Mouse (Mus musculus) cerebellum, adult 11-12 months (tissue): ENCODE measurements around the gene Mrps21.
"Not testable (repeated sequence)": the region's sequence is repeated elsewhere in the genome, so short reads cannot be mapped to it uniquely, and the experiment has no call there.

Experiments used
- DNase-seq: peaks from one replicate; pipeline ENCODE4 v3.0.0; 2022

Gene Mrps21

DNA sequence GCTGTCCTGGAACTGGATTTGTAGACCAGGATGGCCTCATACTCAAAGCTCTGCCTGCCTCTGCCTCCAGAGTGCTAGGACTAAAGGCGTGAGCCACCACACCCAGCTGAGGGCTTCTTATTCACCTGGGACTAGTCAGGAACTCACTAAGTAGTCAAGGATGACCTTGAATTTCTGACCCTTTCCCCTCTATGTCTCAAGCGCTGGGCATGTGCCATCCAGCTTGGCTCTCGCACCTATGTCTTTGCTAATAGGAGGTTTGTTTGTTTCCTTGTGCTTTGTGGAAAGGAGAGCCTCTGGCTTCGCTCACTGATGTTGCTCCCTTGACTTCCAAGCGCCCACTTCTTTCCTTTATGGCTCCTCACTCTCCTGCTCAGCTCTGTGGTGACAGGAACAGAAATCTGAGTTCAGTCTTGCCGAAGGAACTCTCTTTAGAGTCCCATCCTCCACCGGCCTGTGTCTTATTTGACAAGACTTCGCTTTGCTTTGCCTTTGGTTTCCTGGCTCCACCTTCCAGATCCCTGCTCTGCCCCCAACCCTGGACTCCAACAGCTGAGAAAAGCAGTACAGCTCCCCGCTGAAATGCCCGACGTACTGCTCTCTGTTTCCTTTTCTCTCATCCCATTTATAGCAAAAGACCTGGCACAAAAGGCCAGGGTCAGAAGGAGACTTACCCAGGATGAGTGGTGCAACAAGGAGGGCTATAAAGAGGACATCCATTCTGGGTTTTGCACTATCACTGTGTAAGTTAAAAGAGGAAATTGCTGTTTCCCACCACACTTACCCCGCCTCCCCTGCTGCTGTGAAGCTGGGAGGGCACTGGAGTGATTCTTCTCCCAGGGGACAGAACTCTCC lies 20.1 kb upstream of the Mrps21 start, which contains the start of gene BC028528:
Gene BC028528 (minus strand): TSS at position 795 of the 855 bp plus-strand sequence.
- DNase-seq = no peak

GRCm38 (mm10) chr3:95889664-95890063 lies 18.3 kb upstream of the Mrps21 start:
- DNase-seq = no peak

DNA sequence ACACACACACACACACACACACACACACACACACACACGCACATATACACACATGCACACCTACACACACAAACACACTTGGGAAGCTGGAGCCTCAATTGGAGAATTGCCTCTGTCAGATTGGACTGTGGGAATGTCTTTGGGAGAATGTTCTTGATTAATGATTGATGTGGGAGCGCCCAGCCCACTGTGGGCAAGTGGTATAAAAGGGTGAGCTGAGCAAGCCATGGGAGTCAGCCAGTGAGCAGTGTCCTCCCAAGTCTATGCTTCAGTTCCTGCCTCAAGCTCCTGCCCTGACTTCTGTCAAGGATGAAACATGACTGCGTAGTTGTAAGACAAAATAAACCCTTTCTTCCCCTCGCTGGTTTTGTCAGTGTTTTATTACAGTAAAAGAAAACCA lies 16.3 kb upstream of the Mrps21 start:
- DNase-seq = no peak

DNA sequence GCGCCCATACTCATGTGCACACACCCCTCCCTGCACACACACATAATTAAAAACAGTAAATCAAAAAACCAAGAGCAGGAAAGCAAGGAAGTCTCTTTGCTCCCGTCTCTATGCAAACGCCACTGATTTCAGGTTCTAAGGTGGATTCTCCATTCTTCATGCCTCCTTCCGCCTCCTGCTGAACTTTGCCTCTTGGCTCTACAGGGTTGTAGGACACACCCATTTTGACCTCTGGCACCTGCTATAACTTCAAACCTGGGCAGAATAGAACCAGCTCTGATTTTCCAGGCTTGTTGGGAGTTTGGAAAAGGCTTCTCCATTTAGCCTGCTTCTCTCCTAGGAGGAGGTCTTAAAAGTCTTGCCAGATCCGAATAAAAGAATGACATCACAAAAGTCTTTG lies 13.1 kb upstream of the Mrps21 start:
- DNase-seq = no peak

GRCm38 (mm10) chr3:95882816-95883425 lies 11.6 kb upstream of the Mrps21 start:
- peak; percentile 70 for DNase-seq

- peak; percentile 99 for DNase-seq
These were observed 10.9 kb upstream of the Mrps21 start, which contains the start of gene Ciart for GRCm38 (mm10) chr3:95881979-95882815. Ciart (minus strand) TSS chr3:95882251.

GRCm38 (mm10) chr3:95879063-95879462 lies 7.7 kb upstream of the Mrps21 start:
- no peak for DNase-seq

DNA sequence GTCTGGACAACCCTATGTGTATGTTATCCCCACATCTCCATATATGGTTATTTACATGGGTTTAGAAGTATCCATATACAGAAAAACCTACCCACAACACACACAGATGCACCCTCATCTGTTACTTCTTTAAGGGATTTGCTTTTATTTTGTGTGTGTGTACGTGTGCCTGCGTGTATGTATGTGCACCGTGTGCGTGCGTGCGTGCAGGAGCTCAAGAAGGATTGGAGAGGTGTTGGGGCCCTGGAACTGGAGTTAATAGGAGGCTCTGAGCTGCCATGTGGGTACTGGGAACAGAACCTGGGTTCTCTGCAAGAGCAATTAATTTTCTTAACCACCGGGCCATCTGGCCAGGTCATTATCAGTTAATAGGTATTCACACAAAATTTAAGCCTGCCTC lies 729 bp upstream of the Mrps21 start:
- DNase-seq = no peak

GRCm38 (mm10) chr3:95870976-95871375 lies 343 bp downstream of the Mrps21 start:
- no peak for DNase-seq

GRCm38 (mm10) chr3:95867408-95867807 lies 3.9 kb downstream of the Mrps21 start:
- DNase-seq = no peak

- DNase-seq = no peak
These were observed 5.2 kb downstream of the Mrps21 start for GRCm38 (mm10) chr3:95866071-95866470.

- DNase-seq = no peak
These were observed 5.7 kb downstream of the Mrps21 start for GRCm38 (mm10) chr3:95865571-95865970.

GRCm38 (mm10) chr3:95865050-95865449 lies 6.3 kb downstream of the Mrps21 start:
- DNase-seq = no peak

DNA sequence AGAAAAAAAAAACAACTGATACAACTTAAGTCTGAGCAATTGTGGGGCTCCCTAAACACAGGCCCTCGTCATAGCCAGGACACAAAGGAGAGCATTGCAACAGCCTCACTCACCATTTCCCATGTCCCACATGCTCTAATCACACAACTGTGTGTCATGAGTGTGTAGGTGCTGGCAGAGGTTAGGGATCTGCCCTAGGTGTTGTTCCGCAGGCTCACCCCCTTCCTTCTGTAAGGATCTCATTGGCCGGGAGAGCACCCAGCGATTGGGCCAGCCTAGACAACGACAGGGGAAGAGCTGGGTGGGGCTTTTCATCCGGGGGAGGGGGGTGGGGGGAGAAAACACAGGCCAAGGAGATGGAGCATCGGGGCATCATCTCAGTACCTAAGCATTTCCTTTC lies 7.7 kb downstream of the Mrps21 start:
- DNase-seq = no peak

DNA sequence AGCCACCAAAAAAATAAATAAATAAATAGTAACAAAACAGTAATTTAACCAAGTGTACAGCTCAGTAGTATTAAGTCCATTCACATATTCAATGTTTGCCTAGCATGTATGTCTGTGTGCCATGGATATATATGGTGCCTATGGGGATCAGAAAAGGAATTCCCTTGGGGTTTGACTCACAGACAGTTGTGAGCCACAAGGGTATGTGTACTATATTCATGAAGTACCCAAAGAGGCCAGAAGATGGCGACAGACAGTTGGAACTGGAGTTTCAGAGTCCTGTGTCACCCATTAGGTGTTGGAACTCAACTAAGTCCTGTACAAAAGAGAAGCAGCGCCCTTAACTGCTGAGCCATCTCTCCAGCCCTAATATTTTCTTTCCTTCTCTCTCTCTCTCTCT lies 9.5 kb downstream of the Mrps21 start:
- DNase-seq = peak; percentile 59

DNA sequence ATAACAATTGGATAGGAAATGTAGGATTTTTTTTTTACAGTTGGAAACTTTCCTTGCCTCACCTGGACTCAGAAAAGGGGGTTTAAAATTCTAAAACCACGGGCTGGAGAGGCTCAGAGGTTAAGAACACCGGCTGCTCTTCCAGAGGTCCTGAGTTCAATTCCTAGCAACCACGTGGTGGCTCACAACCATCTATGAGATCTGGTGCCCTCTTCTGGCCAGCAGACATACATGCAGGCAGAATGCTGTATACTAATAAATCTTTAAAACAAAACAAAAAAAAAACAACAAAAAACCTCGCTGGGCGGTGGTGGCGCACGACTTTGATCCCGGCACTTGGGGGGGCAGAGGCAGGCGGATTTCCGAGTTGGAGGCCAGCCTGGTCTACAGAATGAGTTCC lies 10.1 kb downstream of the Mrps21 start:
- DNase-seq = no peak

- no peak for DNase-seq
These were observed 11.0 kb downstream of the Mrps21 start for GRCm38 (mm10) chr3:95860323-95860722.

DNA sequence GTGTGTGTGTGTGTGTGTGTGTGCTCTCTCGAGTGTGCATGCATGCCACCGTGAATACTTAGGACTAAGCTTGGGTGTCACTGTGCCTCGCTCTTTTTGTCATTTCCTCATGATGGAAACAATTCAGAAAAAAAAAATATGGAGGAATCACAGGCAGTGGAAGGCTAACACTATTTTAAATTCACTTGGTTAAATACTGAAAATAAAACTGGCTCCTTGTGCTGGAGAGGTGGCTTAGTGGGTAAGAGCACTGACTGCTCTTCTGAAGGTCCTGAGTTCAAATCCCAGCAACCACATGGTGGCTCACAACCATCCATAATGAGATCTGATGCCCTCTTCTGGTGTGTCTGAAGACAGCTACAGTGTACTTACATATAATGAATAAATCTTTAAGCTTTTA lies 13.0 kb downstream of the Mrps21 start:
- not testable (repeated sequence) for DNase-seq

- DNase-seq = not testable (repeated sequence)
These were observed 14.3 kb downstream of the Mrps21 start for GRCm38 (mm10) chr3:95857050-95857449.

DNA sequence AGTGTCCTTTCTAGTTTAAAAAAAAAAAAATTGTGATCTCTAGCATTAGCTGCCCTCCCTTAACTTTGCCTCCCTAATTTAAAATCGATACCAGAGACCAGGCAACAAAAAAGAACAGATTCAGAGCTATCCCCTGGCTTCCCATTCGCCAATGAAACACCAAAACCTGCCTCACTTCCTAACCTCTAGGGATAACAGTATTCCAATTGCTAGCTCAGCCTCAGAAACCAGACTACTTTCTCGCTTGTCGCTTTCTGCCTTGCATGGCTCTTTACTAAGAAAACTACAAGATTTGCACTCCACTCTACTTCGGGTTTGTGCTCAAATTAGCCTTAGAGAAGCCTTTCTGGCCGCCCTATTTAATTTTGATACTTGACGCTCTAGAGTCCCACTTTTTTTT lies 15.2 kb downstream of the Mrps21 start:
- DNase-seq = no peak

- peak; percentile 93 for DNase-seq
These were observed 15.7 kb downstream of the Mrps21 start, which contains the start of gene Prpf3 for GRCm38 (mm10) chr3:95855502-95856089. Prpf3 (minus strand) TSS chr3:95855885.

- no peak for DNase-seq
These were observed 20.0 kb downstream of the Mrps21 start for GRCm38 (mm10) chr3:95851317-95851716.

DNA sequence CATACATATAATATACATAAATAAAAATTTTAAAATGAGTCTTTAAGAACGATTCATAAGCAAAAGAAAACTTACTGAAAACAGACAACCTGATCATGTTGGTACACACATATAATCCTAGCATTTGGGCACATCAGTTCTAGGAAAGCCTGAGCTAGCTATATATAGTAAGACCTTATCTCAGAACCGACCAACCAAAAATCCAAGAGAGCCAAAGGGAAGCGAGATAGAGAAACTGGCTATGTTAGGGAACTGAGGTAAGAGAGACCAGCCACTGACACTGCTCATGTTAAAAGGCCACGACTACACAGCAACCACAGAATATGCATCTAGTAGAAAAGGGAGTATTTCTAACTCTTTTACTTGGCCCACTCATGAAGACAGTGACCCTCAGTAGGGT lies 20.7 kb downstream of the Mrps21 start:
- DNase-seq = no peak
